Mouse (Mus musculus) limb, embryonic 10.5 days (tissue): ENCODE results near the gene Ppwd1. TPM values are rescaled to one million over a fixed set of nuclear protein-coding genes. Genes with fewer than 3 reads are reported as not detected.
"Not testable (repeated sequence)": the region's sequence is repeated elsewhere in the genome, so short reads cannot be mapped to it uniquely, and the experiment has no call there.

ENCODE experiments used
- DNase-seq: peaks from one replicate; pipeline ENCODE4 v3.0.0-alpha.2; 2017; ENCODE audit warnings: low spot score
- H3K27ac ChIP-seq: fragments of 300-500 bp; sonication (generic); 2 replicates; pipeline ENCODE4 v1.5.1; 2016; ENCODE audit warnings: mild to moderate bottlenecking
- H3K27me3 ChIP-seq: fragments of 300-500 bp; sonication (generic); 2 replicates; pipeline ENCODE4 v1.6.1; 2016; ENCODE audit warnings: low read depth, mild to moderate bottlenecking; ENCODE audit not compliant: poor library complexity, severe bottlenecking
- H3K36me3 ChIP-seq: fragments of 300-500 bp; sonication (generic); 2 replicates; pipeline ENCODE4 v1.6.1; 2016; ENCODE audit warnings: mild to moderate bottlenecking, moderate library complexity
- H3K4me1 ChIP-seq: fragments of 300-500 bp; sonication (generic); 2 replicates; pipeline ENCODE4 v1.6.1; 2016
- H3K4me3 ChIP-seq: fragments of 300-500 bp; sonication (generic); 2 replicates; pipeline ENCODE4 v1.5.1; 2016; ENCODE audit warnings: mild to moderate bottlenecking, moderate library complexity
- H3K9me3 ChIP-seq: fragments of 300-500 bp; sonication (generic); replicated peaks from 2 replicates; pipeline ENCODE4 v1.6.1; 2016; ENCODE audit warnings: mild to moderate bottlenecking
- WGBS: fragments of 180-500 bp; shearing (Covaris S2); methylation state at CpG from one replicate; pipeline ENCODE4 v1.1.7; 2016; 5-methylcytosine and 5-hydroxymethylcytosine counted together
- polyA plus RNA-seq: library from polyadenylated mRNA; unstranded; fragments of >200 nt; fragmentation: Nextera tagmentation; extraction: Ambion mirVana; gene quantifications from 2 replicates; pipeline ENCODE4 v1.2.1, GENCODE M21; 2016

Gene Ppwd1
- polyA plus RNA-seq = 17.7 and 21.2 TPM in 2 replicates

DNA sequence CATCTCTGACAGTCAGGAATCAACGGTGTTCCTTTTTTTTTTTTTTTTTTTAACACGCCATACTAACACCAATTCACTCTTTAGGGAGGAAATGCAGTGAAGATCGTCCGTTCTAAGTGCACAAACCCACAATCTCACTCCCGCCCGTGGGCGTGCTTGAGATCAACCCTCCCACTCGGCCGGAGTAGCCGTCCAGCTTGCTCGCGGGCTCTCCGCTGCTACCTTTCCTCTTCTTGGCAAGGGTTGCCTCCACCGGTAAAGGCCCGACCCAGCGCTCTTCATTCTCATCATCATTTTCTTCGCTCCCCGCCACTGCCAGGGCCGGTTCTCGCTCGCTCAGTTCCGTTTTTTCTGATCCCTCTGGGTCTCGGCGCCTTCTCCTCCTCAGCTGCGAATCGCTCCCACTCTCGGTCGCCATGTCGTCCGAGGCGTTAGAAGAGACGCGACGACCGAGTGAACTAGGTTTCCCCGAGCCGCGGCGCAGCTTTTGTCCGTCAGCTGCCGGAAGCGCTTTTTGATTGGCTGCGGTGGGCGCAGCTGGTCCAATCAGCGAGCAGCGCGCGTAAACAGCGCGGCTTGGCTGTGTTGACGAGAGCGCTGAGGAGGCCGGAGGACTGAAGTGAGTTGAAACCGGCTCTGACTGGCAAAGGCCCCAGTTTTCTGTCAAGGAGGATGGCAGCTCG lies at the start of gene Ppwd1, which contains the start of gene Cenpk:
Gene Ppwd1, minus strand, starts transcription at position 460 of the 683 bp plus-strand sequence.
Gene Cenpk, plus strand, starts transcription at position 228 of the 683 bp plus-strand sequence.
- DNase-seq = peak; percentile 98
- Histone ChIP-seq H3K4me3 (peak within 1 kb of the TSS; percentile 84), H3K27me3 (no peaks in the 10 kb centered on the region), H3K4me1 (peaks cover 16% of the 10 kb centered on the region), H3K27ac (peak within 1 kb of the TSS; percentile 97), H3K9me3 (no peaks in the 10 kb centered on the region), H3K36me3 (peaks cover 34% of the 10 kb centered on the region)
- WGBS = under 1% methylated on average over 55 of the region's 55 CpGs

DNA sequence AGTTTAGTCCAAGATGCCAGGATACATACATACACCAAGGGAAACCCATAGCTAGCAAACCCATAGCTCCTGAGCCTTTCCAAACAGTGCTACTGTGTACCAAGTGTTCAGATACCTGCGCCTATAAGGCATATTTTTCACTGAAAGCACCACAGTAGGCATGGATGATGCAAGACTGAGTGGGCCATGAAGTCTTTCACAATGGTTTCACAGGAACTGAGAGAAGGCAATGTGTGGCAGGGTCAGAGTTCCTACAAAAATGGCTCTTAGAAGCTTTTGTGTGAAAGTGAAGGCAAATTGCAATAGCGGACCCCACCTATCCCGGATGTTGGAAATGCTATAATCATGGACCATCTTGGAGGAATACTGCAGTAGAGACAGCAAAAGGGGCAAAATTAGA lies 30.4 kb upstream of the Ppwd1 start:
- 94% methylated on average over 3 of the region's 3 CpGs for WGBS
- Histone ChIP-seq H3K9me3 (no peaks in the 10 kb centered on the region), H3K4me1 (no peaks in the 10 kb centered on the region), H3K27ac (no peak overlapping the region), H3K4me3 (no peak overlapping the region), H3K27me3 (no peaks in the 10 kb centered on the region), H3K36me3 (no peaks in the 10 kb centered on the region)
- DNase-seq = no peak

DNA sequence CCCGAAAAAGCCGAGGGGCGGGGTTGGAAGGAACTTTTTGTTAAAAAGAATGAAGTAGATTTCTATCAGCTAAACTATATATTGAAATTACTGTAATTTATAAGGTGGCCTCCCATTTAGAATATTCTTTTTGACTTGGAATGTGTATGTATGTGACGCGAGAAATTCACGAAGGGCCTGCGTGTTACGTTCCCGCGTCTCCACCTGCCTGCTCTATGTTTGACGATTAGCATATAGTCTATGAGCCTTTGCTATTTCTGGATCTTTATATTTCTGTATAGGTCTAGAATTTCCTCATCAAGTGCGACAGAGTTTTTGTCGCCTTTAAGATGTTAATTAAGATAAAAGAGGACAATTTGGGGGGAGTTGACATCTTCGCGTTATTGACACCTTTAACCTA lies 538 bp upstream of the Ppwd1 start:
- WGBS = 14% methylated on average over 15 of the region's 15 CpGs
- no peaks in the 10 kb centered on the region for H3K9me3 ChIP-seq

DNA sequence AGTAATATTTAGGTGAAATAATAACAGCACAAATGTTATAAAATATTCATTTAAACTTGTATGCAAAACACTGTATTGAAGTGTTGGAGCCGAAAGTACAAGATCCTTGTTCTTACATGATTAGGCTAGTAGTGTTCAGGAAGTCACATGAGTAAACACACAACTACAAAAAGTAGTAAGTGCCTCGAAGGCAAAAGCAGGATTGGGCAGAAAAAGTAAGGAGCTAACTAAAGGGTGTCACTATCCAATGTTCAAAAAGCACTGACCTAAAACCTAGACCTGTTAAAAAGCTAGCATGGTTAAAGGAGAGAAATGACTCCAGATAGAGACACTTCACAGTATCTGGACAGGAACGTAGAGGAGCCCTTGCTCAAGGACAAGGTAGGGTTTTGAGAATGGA lies 1.2 kb downstream of the Ppwd1 start:
- no peaks in the 10 kb centered on the region for H3K9me3 ChIP-seq
- H3K27ac ChIP-seq = no peak overlapping the region; the same call in 1 of the 2 replicates
- DNase-seq = no peak
- peaks cover 34% of the 10 kb centered on the region for H3K36me3 ChIP-seq
- no peaks in the 10 kb centered on the region for H3K27me3 ChIP-seq
- peak overlapping the region; percentile 84 for H3K4me3 ChIP-seq
- 79% methylated on average over 3 of the region's 3 CpGs for WGBS
- peaks cover 16% of the 10 kb centered on the region for H3K4me1 ChIP-seq

More for the DNA sequence above, 538 bp upstream of the Ppwd1 start:
- Histone ChIP-seq H3K27ac (peak overlapping the region; percentile 97), H3K27me3 (no peaks in the 10 kb centered on the region), H3K4me3 (peak overlapping the region; percentile 84), H3K4me1 (peaks cover 16% of the 10 kb centered on the region), H3K36me3 (peaks cover 36% of the 10 kb centered on the region)
- no peak for DNase-seq

DNA sequence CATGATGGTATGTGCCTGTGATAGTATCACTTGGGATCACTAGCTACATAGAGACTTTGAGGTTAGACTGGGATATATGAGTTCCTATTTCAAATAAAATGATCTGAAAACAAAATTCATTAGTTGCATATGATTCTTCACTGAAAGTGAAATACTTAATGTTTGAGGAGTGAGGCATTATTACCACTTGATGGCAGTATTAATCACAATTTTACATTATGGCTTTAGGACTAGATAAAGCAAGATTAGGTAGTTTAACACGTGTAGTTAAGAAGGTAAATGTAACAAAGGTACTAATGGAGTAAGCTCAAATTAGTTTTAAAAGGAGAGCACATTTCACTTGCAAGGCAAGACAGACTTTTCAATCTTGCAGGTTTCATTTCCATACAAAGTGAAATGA lies 24.3 kb downstream of the Ppwd1 start:
- WGBS = 81% methylated on average over 1 of the region's 1 CpGs

DNA sequence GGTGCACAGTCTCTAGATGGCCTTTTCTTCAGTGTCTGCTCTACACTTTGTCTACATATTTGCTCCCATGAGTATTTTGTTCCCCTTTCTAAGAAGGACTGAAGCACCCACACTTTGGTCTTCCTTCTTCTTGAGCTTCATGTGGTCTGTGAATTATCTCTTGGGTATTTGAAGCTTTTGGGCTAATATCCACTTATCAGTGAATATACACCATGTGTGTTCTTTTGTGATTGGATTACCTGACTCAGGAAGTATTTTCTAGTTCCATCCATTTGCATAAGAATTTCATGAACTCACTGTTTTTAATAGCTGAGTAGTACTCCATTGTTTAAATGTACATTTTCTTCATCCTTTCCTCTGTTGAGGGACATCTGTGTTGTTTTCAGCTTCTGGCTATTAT lies 32.8 kb downstream of the Ppwd1 start:
- not testable (repeated sequence) for DNase-seq, H3K4me3 ChIP-seq, H3K9me3 ChIP-seq, H3K27ac ChIP-seq, H3K27me3 ChIP-seq, H3K4me1 ChIP-seq
- H3K36me3 ChIP-seq = peaks cover 73% of the 10 kb centered on the region

More for the DNA sequence above, 24.3 kb downstream of the Ppwd1 start:
- H3K4me3 ChIP-seq = no peak overlapping the region
- H3K9me3 ChIP-seq = no peaks in the 10 kb centered on the region
- no peak for DNase-seq
- H3K36me3 ChIP-seq = peaks cover 68% of the 10 kb centered on the region
- H3K27ac ChIP-seq = no peak overlapping the region
- no peaks in the 10 kb centered on the region for H3K27me3 ChIP-seq
- H3K4me1 ChIP-seq = no peaks in the 10 kb centered on the region

DNA sequence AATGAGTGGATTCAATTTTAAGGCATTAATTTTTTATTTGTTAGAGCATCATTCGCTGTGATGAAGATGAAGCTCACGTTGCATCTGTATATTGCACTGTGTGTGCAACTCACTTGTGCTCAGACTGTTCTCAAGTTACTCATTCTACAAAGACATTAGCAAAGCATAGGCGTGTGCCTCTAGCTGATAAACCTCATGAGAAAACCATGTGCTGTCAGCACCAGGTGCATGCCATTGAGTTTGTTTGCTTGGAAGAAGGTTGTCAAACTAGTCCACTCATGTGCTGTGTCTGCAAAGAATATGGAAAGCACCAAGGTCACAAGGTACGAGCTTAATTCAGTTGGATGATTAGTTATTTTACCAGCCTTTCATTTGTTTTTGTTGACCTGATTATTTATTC lies 41.3 kb downstream of the Ppwd1 start:
- H3K36me3 ChIP-seq = peaks cover 79% of the 10 kb centered on the region
- H3K27me3 ChIP-seq = no peaks in the 10 kb centered on the region
- no peak overlapping the region for H3K4me3 ChIP-seq
- H3K9me3 ChIP-seq = no peaks in the 10 kb centered on the region
- DNase-seq = no peak
- WGBS = 92% methylated on average over 4 of the region's 4 CpGs
- H3K4me1 ChIP-seq = no peaks in the 10 kb centered on the region
- H3K27ac ChIP-seq = no peak overlapping the region

DNA sequence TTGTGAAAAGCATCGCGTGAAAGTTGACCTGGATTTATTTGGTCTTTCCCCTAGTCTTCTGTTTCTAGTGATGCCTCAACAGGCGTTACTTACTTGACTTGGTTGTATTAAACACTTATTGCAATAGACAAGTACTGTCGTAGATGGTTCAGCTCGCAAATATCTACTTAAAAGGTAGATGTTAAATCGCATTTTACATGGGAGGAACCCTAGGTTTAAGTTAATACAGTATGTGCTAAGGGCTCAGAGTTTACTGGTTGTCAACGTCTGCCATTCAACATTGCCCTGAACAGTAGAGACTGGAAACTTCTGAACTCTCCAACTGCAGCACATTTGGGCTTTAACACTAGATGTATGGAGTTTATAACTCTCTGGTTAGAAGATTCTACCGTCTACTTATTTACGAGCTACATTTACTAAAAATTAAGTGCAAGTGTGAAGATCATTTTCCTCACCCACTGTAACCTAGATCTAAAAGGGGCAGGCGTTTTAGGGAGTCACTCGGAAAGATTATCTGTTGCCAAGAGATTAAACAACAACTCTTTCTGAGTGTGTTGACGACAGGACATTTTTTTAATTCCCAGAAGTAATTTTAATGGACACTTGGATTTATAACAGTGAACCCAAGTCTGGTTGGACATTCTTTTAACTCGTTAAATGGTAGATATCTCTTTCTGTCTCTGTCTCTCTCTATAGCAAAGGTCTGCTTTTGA lies 49.3 kb downstream of the Ppwd1 start:
- DNase-seq = no peak
- 25% methylated on average over 13 of the region's 13 CpGs for WGBS
- Histone ChIP-seq H3K27ac (peak overlapping the region; percentile 88), H3K4me3 (peak overlapping the region; percentile 64), H3K4me1 (peaks cover 15% of the 10 kb centered on the region), H3K9me3 (no peaks in the 10 kb centered on the region), H3K36me3 (peaks cover 50% of the 10 kb centered on the region), H3K27me3 (no peaks in the 10 kb centered on the region)

DNA sequence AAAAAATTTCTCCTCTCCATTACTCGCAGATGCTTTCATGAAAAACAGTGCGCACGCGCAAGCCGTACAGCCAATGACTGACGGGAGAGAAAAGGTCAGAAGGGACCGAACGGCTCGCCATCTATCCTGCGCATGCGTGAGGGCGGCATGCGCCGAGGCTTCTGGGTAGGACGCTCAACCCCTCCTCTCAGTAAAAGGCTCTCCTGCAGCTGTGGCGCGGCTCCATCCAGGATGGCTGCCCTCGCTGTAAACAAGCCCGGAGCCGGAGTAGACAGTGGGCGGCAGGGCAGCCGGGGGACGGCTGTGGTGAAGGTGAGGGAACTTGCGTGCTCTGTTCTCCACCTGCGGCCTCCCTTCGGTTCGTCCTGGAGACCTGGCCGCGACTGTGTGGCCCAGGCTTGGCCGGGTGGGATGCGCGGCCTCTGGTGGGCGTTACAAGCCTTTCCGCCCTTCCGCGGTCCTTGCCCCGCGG lies 50.0 kb downstream of the Ppwd1 start, which contains the start of gene Trim23:
Gene Trim23, plus strand, starts transcription at position 148 of the 472 bp plus-strand sequence.
- Histone ChIP-seq H3K36me3 (peaks cover 47% of the 10 kb centered on the region), H3K4me1 (peaks cover 15% of the 10 kb centered on the region), H3K27ac (peak within 1 kb of the TSS; percentile 88), H3K4me3 (peak within 1 kb of the TSS; percentile 64), H3K9me3 (no peaks in the 10 kb centered on the region), H3K27me3 (no peaks in the 10 kb centered on the region)
- peak; percentile 96 for DNase-seq
- under 1% methylated on average over 38 of the region's 38 CpGs for WGBS

DNA sequence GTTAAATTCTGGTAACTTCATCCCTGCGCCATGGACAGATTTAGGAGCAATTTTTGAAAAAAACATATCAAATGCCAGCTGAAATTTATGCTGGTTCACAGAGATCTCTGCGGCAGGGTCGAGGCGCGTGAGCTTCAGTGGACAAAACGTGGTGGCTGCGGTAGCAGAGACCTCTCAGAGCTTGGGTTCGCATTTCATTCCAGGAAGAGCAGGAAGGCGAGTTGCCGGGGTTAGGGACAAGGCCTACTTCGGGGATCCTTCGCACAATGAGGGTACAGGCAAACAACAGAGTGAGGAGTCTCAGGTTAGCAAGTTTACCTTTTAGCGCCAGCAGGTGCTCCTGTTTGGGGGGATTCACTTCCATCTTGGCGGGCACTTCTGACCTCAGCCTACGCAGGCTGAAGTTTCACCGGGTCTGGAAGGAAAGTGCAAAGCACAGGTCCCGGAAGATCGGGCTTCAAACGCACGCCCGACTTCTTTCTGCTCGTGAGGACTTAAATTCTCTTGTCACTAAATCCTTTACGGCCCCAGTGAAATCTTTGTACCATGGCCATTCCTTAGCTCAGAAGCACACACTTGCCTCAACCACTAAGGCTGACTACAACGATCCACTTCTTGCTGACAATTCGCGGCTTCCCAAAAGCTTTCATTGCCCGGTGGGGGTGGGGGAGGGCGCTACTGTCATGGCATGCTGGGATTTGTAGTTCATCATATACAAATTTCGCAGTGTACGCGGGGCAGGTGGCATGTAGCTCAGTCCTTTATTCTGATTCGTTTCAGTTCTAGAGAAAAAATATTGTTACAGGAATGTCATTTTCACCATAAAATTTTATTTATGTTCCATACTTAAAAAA lies 50.6 kb downstream of the Ppwd1 start, which contains the start of gene Trappc13:
Gene Trappc13, minus strand, starts transcription at position 674 of the 854 bp plus-strand sequence.
- no peaks in the 10 kb centered on the region for H3K9me3 ChIP-seq
- WGBS = under 1% methylated on average over 32 of the region's 32 CpGs
- peak; percentile 85 for DNase-seq

DNA sequence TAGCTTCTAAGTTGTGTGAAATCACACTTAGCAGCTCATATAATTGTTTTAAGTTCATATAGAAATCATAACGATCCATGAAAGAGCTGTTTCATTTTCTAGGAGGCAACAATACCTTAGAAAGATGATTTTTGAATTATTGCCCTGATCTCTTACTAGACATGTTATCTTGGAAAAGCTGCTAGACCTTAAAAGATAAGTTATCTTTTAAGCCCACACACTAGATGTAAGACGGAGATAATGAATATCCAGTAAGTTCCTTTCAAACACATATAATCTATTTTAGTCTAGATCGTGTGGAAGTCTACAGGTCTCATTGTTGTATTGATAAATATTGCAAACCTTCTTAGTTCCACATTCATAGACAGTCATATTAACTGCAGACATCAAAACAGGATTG lies 51.8 kb downstream of the Ppwd1 start:
- Histone ChIP-seq H3K36me3 (peaks cover 31% of the 10 kb centered on the region), H3K27me3 (no peaks in the 10 kb centered on the region), H3K4me1 (peaks cover 15% of the 10 kb centered on the region), H3K4me3 (peak overlapping the region; percentile 64), H3K9me3 (no peaks in the 10 kb centered on the region), H3K27ac (no peak overlapping the region)
- 84% methylated on average over 3 of the region's 3 CpGs for WGBS
- DNase-seq = no peak

More for the DNA sequence above, 50.6 kb downstream of the Ppwd1 start, which contains the start of gene Trappc13:
- Histone ChIP-seq H3K27me3 (no peaks in the 10 kb centered on the region), H3K4me3 (peak within 1 kb of the TSS; percentile 64), H3K36me3 (peaks cover 40% of the 10 kb centered on the region), H3K4me1 (peaks cover 15% of the 10 kb centered on the region), H3K27ac (peak within 1 kb of the TSS; percentile 88)

DNA sequence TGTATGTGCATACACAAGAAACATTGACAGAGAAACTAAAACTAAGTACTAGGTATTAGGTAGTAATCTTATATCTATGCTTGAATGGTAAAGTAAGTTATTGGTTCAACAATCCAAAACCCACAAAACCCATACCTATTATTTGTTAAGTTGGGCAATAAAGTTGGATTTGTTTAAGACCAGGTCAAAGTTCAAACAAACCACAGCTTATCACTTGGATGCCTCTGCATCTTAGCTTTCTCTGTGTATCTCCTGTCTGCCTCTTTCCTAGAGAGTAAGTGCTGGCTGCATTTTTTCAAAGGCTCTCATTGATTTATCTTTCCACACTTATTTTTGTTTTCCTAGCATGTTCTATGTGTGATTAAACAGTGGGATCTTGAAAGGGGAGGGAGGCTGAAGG lies 56.1 kb downstream of the Ppwd1 start:
- Histone ChIP-seq H3K4me1 (peaks cover 9% of the 10 kb centered on the region), H3K36me3 (peaks cover 42% of the 10 kb centered on the region), H3K27ac (no peak overlapping the region), H3K27me3 (no peaks in the 10 kb centered on the region), H3K9me3 (no peaks in the 10 kb centered on the region), H3K4me3 (no peak overlapping the region)
- no peak for DNase-seq
